Mouse (Mus musculus): ENCODE measurements around the gene Gm38394. TPM values are rescaled to one million over a fixed set of nuclear protein-coding genes. Genes with fewer than 3 reads are reported as not detected.
A peak's percentile ranks its signal among the peaks of the same experiment; 100 is the strongest.
"Not testable (repeated sequence)": the region's sequence is repeated elsewhere in the genome, so short reads cannot be mapped to it uniquely, and the experiment has no call there.

Gene Gm38394
- 1.2 and 1.3 TPM in 2 replicates for polyA plus RNA-seq (2012; rRNA removed)

GRCm38 (mm10) chr1:133661203-133661933 is at the start of gene Gm38394:
Gene Gm38394 (minus strand): TSS chr1:133661318.
- peak; percentile 94 for TF ChIP-seq POLR2A (IDR thresholded peaks at IDR 0.05; ENCODE audit: control insufficient read depth, low read depth, low read length)
- no peak for TF ChIP-seq CTCF (IDR thresholded peaks at IDR 0.05; ENCODE audit: control insufficient read depth, insufficient read depth, insufficient replicate concordance, low read depth, low read length)
- H3K4me1 ChIP-seq (ENCODE audit: control insufficient read depth, insufficient read depth, low read length): no peaks in the 10 kb centered on the region; the same call in 1 of the 2 replicates
- H3K36me3 ChIP-seq (ENCODE audit: control insufficient read depth, insufficient read depth, low read length): no peaks in the 10 kb centered on the region
- no peaks in the 10 kb centered on the region for H3K27me3 ChIP-seq (ENCODE audit: control insufficient read depth, insufficient read depth, low read length)
- peak within 1 kb of the TSS; percentile 86 for H3K4me3 ChIP-seq (ENCODE audit: control insufficient read depth, low read depth, low read length)
- peak within 1 kb of the TSS; percentile 81 for H3K27ac ChIP-seq (ENCODE audit: control insufficient read depth, insufficient read depth, low read depth, low read length)

- H3K27me3 ChIP-seq (ENCODE audit: control insufficient read depth, insufficient read depth, low read length): no peaks in the 10 kb centered on the region
- no peak for TF ChIP-seq POLR2A (IDR thresholded peaks at IDR 0.05; ENCODE audit: control insufficient read depth, low read depth, low read length)
- TF ChIP-seq CTCF (IDR thresholded peaks at IDR 0.05; ENCODE audit: control insufficient read depth, insufficient read depth, insufficient replicate concordance, low read depth, low read length): no peak
- peaks cover 3% of the 10 kb centered on the region for H3K36me3 ChIP-seq (ENCODE audit: control insufficient read depth, insufficient read depth, low read length)
- no peak overlapping the region for H3K4me3 ChIP-seq (ENCODE audit: control insufficient read depth, low read depth, low read length)
- H3K4me1 ChIP-seq (ENCODE audit: control insufficient read depth, insufficient read depth, low read length): no peaks in the 10 kb centered on the region
- no peak overlapping the region for H3K27ac ChIP-seq (ENCODE audit: control insufficient read depth, insufficient read depth, low read depth, low read length)
Observed at GRCm38 (mm10) chr1:133710895-133711294, 49.8 kb upstream of the Gm38394 start.

- H3K4me1 ChIP-seq (ENCODE audit: control insufficient read depth, insufficient read depth, low read length): no peaks in the 10 kb centered on the region
- H3K27ac ChIP-seq (ENCODE audit: control insufficient read depth, insufficient read depth, low read depth, low read length): no peak overlapping the region
- H3K36me3 ChIP-seq (ENCODE audit: control insufficient read depth, insufficient read depth, low read length): peaks cover 2% of the 10 kb centered on the region
- no peak overlapping the region for H3K4me3 ChIP-seq (ENCODE audit: control insufficient read depth, low read depth, low read length)
- H3K27me3 ChIP-seq (ENCODE audit: control insufficient read depth, insufficient read depth, low read length): no peaks in the 10 kb centered on the region
- no peak for TF ChIP-seq CTCF (IDR thresholded peaks at IDR 0.05; ENCODE audit: control insufficient read depth, insufficient read depth, insufficient replicate concordance, low read depth, low read length)
- TF ChIP-seq POLR2A (IDR thresholded peaks at IDR 0.05; ENCODE audit: control insufficient read depth, low read depth, low read length): no peak
Observed at GRCm38 (mm10) chr1:133709292-133709691, 48.2 kb upstream of the Gm38394 start.

GRCm38 (mm10) chr1:133701824-133702223 is 40.7 kb upstream of the Gm38394 start:
- not testable (repeated sequence) for H3K36me3 ChIP-seq (ENCODE audit: control insufficient read depth, insufficient read depth, low read length); H3K4me3 ChIP-seq (ENCODE audit: control insufficient read depth, low read depth, low read length); H3K4me1 ChIP-seq (ENCODE audit: control insufficient read depth, insufficient read depth, low read length); H3K27ac ChIP-seq (ENCODE audit: control insufficient read depth, insufficient read depth, low read depth, low read length); H3K27me3 ChIP-seq (ENCODE audit: control insufficient read depth, insufficient read depth, low read length)

GRCm38 (mm10) chr1:133697935-133698620 is 37.0 kb upstream of the Gm38394 start:
- TF ChIP-seq POLR2A (IDR thresholded peaks at IDR 0.05; ENCODE audit: control insufficient read depth, low read depth, low read length) (no peak), CTCF (IDR thresholded peaks at IDR 0.05; ENCODE audit: control insufficient read depth, insufficient read depth, insufficient replicate concordance, low read depth, low read length) (no peak)
- Histone ChIP-seq H3K4me1 (ENCODE audit: control insufficient read depth, insufficient read depth, low read length) (no peaks in the 10 kb centered on the region; the same call in 1 of the 2 replicates), H3K27ac (ENCODE audit: control insufficient read depth, insufficient read depth, low read depth, low read length) (no peak overlapping the region), H3K27me3 (ENCODE audit: control insufficient read depth, insufficient read depth, low read length) (no peaks in the 10 kb centered on the region), H3K4me3 (ENCODE audit: control insufficient read depth, low read depth, low read length) (no peak overlapping the region), H3K36me3 (ENCODE audit: control insufficient read depth, insufficient read depth, low read length) (no peaks in the 10 kb centered on the region)

- TF ChIP-seq CTCF (IDR thresholded peaks at IDR 0.05; ENCODE audit: control insufficient read depth, insufficient read depth, insufficient replicate concordance, low read depth, low read length) (no peak), POLR2A (IDR thresholded peaks at IDR 0.05; ENCODE audit: control insufficient read depth, low read depth, low read length) (no peak)
- 0 out of 2 replicates have a peak overlapping the region, but pooled peaks have one; percentile 9 for H3K27ac ChIP-seq (ENCODE audit: control insufficient read depth, insufficient read depth, low read depth, low read length)
- H3K4me1 ChIP-seq (ENCODE audit: control insufficient read depth, insufficient read depth, low read length): no peaks in the 10 kb centered on the region; the same call in 1 of the 2 replicates
- H3K4me3 ChIP-seq (ENCODE audit: control insufficient read depth, low read depth, low read length): no peak overlapping the region
- no peaks in the 10 kb centered on the region for H3K27me3 ChIP-seq (ENCODE audit: control insufficient read depth, insufficient read depth, low read length)
- H3K36me3 ChIP-seq (ENCODE audit: control insufficient read depth, insufficient read depth, low read length): no peaks in the 10 kb centered on the region
Observed at GRCm38 (mm10) chr1:133695901-133696300, 34.8 kb upstream of the Gm38394 start.

GRCm38 (mm10) chr1:133694876-133695275 is 33.8 kb upstream of the Gm38394 start:
- Histone ChIP-seq H3K36me3 (ENCODE audit: control insufficient read depth, insufficient read depth, low read length) (no peaks in the 10 kb centered on the region), H3K4me3 (ENCODE audit: control insufficient read depth, low read depth, low read length) (no peak overlapping the region), H3K4me1 (ENCODE audit: control insufficient read depth, insufficient read depth, low read length) (no peaks in the 10 kb centered on the region; the same call in 1 of the 2 replicates), H3K27ac (ENCODE audit: control insufficient read depth, insufficient read depth, low read depth, low read length) (no peak overlapping the region), H3K27me3 (ENCODE audit: control insufficient read depth, insufficient read depth, low read length) (no peaks in the 10 kb centered on the region)
- TF ChIP-seq CTCF (IDR thresholded peaks at IDR 0.05; ENCODE audit: control insufficient read depth, insufficient read depth, insufficient replicate concordance, low read depth, low read length): no peak
- TF ChIP-seq POLR2A (IDR thresholded peaks at IDR 0.05; ENCODE audit: control insufficient read depth, low read depth, low read length): no peak
